Mouse (Mus musculus): Measurements from ENCODE around the gene Ccdc86.

The Ccdc86 gene

DNA sequence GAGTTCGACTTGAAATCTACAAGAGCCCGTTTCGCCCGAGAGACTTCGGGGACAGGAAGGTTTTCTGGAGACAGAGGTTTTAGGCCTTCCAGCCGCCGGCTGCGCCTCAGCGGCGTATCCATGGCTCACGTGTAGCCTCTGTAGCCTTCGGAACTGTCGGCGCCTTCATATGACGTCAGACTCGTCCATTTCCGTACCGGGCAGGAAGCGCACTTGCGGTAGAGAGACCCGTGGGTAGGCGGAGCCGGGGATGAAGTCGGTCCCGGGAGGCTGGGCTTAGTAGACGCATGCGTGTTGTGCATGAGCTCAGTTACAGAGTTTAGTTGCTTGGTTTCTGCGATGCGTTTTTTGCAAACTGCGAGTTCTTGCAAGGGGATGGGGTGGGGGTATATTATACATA is at the start of gene Ccdc86:
Gene Ccdc86 (minus strand): TSS at position 155 of the 400 bp plus-strand sequence.
- peak; percentile 87 to 92 for DNase-seq

DNA sequence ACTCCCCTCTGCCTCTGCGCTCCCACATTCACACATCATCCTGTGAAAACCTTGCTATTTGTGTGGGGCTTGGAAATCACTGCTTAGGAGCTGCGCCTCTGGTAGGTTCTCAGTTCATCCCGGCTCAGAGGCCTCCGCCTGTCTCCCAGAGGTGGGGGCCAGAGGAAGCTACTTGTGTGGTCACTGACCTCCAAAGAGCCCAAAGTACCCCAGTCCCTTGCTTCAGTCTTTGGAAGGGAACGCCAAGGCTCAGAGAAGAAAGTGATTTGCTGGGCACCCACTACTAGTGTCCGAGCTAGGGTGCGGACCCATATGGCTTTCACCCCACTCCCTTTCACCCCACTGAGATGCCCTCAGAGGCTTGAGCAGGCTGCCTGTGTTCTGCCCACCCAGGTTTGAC is 44.1 kb upstream of the Ccdc86 start, which contains the start of gene Ms4a15:
Gene Ms4a15 (minus strand): TSS at position 101 of the 400 bp plus-strand sequence.
- DNase-seq: no peak

DNA sequence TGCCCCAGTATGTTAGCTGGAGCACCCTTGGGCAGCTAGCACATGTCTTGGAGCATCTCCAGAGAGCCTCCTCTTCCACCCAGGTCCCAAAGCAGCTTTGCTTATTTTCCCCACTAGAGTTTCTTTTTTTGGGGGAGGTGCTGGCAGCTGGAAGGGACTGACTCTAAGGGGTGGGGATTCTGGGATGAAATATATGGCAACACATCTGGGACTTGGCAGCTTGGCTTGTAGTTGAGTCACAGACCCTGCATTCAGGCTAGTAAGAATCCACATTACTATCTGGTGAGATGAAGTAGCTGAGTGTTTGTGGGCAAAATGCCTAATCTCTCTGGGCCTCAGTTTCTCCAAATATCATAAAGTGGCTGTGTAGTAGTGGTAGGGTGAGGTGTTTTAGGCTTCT is 42.8 kb upstream of the Ccdc86 start:
- no peak for DNase-seq

DNA sequence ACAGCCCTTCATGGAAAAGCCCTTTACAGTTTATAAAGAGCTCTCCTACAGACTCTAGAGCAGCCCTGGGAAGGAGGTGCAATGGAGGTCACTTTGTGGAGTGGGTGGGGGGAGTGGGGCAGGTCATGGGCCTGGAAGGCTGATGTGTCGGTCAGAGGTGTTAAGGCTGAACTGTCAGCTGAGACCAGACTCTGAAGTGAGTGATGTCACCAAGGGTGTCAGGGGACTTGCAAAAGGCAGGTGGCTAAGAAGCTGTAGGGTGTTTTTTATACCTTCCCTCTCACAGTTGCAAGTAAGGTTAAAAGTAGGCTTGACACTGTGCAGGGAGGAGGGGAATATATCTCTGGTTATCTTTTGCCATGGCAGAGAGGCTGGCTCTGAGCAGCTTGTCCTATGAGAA is 41.7 kb upstream of the Ccdc86 start:
- DNase-seq: no peak

DNA sequence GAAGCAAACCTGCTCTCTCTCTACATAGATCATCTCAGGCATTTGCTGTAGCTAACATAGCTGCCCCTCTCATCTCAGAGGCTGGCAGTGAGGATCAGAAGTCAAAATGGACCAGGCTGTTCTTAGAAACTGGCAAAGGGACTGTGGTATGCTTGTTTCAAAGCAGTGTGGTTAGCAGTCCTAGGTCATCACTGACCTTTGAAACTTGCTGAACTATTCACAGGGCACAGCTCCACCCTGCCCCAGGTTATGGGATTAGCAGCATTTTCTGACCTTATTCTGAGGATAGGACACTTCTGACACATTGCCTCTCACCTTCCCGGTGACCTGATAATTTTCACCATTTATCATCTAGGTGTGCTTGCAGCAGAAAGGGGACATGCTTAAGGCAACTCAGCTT is 39.5 kb upstream of the Ccdc86 start:
- DNase-seq: no peak

DNA sequence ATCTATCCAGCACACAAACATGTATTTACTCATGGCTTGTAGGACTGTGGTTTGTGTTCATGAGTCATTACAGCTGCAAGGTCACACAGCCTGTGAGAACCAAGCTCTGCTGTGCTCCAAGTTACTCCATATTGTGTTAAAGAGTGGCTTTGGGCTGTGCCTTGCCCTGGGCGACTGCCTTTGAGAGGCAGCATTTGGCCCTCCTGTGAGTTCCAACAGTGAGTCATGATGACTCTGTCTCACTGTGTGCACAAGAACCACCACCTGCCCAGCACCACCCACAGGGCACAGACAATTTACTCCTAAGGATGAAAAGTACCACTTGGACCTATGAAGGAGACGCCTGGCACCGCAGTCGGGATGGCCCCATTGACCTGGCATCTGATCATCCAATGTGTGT is 36.8 kb upstream of the Ccdc86 start:
- DNase-seq: no peak

DNA sequence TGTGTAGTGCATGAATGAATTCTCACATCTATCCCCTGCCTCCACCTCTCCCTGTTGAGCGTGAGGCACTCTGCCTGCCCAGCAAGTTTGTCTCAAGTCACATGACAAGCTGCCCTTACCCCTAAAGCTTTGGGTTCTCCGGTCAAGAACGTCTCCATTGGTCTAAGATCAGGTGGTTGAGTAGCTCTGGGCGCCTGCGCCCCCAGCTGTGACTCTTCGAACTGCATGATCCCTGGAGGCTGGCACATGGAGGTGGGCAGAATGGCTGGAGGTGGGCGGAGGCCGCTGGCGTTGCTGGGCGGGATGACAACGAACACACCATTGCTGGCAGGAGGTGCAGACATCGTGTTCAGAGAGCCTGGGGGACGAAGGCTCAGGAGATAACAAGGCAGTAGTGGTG is 35.5 kb upstream of the Ccdc86 start:
- DNase-seq: no peak

DNA sequence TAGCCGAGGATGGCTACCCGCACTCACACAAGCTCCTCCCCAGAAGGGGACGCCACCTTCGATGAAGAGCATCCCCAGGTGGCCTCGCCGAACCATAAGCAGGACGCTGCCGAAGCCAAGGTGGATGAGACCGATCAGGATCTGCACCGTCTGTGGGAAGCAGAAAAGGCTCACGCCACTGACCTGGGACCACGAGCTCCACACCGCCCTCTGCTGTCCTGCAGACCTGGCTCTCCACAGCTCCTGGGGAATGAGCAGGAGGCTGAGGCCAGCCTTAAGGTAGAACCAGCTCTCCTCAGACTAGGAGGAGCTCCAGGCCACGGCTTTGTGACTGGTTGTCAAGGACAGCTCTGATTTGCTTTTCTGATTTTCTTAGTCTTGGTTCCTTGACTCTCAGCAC is 34.1 kb upstream of the Ccdc86 start:
- DNase-seq: no peak

DNA sequence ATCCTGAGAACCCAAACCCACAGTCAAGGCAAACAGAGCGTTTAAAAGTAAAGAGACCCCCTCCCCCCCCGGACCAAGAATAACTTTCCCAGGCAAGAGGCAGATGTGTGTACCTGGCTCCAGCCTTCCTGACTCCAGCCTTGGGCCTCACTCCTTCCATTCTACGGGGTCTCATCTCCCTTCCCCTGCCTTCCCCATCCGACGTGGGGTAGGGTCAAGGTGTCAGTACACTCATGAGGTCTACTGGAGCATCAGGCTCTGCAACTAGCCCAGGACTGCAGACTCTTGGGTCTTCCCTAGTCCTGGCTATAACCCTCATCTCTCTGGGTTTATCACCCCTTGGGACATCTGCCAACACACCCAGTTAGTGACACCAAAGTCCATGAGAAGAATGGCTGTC is 31.1 kb upstream of the Ccdc86 start:
- no peak for DNase-seq

DNA sequence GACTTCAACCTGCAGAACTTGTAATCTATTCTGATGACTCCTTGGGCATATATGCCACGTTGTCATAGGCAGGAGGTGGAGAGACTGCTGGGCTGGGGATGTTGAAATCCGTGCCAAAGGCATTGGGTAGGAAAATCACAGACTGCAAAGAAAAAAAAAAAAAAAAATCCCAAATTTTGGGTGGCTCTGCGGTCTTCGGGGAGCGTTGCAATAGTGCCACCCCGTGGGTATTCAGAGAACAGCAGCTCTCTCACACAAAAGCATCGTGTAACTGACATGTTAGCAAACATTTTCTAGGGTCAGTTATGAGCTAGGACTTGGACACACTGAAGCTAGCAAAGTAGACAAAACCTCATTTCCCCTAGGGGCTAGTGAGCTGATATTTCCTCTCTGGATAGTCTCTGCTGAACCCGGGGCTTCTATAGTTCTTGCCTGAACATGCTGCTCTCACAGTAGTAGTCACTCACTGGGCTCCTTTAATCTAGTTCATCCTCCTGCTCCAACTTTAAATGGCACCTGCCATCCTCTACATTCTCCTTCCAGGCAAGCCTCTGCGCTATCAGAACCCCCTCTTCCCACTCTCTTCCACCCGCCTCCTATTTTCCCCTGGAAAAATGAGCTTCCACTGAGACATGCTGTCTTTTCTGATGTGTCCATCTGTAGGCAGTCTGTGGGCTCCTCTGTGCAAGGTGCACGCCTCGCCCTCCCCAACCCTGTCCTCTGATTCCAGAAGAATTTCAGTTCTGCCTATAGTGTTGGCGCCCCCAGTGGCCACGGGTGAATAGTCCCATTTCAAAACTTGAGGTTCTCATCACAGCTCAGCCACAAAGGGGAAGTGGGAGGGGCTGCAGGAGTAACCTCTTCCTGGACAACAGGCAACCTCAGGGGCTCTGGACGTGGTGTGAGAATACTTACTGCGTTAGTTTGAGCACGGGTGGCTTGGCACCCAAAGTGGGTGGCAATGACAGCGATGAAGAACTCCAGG is 30.4 kb upstream of the Ccdc86 start:
- peak; percentile 80 to 87 for DNase-seq

DNA sequence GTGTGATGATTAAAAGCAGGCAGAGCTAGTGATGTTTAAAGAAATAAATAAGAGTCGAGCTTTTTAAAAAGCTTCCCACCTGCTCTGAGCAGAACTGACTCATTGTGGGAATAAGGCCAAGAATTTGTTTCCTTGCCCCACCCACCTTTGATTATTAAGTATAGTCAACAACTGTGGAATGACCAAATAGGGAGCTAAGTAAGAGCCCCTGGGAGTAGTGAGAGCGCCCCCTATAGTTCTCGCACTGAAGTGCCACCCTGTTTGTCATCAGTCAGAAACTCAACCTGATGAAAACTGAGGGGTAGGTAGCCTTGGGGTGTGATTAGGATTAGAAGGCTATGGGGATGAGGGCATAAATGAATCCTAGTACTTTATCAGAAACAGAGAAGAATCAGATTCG is 27.3 kb upstream of the Ccdc86 start:
- no peak for DNase-seq

DNA sequence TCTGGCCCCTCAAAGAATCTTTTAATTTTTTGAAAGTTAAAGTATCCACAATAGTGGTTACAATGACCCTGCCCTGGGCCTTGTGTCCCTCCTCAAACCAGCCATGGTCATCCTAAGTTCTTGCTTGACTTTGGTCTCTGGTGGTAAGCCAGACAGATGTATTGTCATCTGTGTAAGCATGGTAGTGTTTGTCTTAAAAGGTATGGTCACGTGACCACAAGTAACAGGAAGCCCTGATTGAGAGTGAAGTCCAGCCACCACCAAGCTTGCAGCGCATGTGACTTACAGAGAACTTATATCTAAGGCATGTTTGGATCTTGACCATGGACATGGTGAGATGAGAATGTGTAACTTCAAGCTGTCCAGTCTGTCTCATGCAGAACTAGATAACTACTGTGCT is 26.1 kb upstream of the Ccdc86 start:
- DNase-seq: no peak

DNA sequence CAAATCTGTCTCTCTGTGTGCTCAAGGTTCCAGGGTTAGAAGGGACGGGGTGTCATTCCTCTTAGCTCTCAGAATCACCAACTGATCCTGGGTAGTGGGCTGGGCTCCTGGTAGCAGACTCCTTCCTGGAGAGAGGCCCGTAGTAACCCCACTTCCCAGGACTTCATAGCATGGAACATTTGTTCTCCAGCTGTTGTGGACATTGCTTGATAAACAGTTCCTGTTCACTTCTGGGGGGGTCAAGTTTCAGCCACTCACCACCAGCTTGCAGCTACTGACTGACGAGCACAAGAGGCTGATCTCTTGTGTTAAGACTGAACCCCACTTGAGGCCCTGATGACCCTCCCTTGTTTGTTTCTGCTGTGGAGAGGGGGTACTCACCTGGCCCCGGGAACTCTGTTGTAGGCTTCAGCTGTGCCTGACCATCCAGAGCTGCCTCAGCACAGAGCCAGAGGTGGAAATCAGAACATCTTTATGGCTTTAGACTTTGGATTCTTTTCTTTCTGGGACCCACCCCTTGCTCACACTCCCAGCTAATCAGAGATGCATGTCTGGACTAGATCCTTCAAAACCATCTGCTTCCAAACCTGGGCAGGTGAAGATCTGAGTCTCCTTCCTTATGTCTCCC is 25.3 kb upstream of the Ccdc86 start, which contains the start of gene Ms4a10:
Gene Ms4a10 (minus strand): TSS at position 433 of the 628 bp plus-strand sequence.
- no peak for DNase-seq

DNA sequence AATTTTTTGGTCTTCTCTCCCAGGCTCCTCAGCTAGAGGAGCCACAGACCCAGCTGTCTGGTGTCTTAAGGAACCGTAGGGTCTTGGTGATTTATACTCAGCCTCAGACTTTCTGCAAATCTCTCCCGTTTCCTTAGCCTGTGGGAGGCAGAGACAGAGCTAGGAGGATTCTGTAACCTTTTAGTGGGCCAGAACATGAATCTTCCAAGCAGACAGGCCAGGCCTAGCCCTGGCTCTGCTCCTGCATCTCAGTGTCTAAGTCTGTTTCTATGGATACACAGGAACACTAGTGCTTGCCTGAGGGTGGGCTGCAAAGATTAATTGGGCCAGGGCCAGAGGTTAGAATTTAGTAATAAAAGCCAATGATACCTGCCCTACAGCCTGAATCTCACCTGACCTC is 24.1 kb upstream of the Ccdc86 start:
- DNase-seq: no peak

DNA sequence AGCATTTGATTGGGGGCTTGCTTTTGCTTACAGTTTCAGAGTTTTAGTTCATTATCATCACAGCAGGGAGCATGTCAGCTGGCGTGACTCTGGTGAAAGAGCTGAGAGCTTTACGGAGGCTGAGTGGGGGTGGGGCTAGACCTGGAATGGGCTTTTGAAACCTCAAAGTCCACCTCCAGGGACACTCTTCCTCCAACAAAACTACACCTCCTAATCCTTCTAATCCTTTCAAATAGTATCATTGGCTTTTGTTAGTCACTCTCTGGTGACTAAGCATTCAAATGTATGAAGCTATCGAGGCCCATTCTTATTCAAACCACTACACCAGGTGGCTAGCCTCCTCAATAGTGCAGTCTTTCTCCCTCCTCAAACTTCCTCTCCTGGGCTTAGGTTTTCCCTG is 23.6 kb upstream of the Ccdc86 start:
- DNase-seq: no peak

DNA sequence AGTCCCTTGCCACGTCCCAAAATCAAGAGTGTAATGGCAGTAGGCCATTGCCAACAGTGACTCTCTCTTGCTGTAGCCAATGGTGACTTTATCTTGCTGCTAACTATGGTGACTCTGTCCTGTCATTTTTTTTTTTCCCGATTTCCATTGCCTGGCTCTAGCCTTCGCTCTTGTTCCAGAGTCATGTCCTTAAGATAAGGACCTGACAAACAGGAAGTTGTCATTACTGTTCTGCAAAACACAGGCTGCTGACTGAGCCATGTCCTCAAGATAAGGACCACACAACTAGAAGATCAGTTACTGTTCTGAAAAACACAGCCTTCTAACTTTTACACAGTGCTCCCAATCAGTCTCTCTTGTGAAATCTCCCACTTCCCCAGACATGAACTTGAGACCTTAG is 21.4 kb upstream of the Ccdc86 start:
- DNase-seq: no peak

DNA sequence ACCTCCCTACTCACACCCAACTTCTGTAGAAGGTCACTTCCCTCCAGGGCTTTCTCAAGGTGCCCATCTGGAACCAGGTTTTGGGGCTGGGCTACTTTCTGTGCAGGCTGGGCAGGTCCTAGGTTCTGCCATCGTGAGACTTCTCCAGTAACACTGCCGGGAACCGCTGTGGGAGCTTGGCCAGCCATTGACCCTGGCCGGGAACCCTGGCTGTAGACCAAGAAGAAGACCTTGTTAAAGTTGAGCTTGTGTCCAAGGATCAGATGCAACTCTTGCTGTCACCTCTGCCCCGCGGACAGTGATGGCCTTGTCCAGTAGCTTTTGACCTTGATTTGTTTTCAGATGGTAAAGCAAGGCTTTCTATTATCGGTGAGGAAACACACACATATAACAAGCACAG is 19.5 kb upstream of the Ccdc86 start:
- no peak for DNase-seq

DNA sequence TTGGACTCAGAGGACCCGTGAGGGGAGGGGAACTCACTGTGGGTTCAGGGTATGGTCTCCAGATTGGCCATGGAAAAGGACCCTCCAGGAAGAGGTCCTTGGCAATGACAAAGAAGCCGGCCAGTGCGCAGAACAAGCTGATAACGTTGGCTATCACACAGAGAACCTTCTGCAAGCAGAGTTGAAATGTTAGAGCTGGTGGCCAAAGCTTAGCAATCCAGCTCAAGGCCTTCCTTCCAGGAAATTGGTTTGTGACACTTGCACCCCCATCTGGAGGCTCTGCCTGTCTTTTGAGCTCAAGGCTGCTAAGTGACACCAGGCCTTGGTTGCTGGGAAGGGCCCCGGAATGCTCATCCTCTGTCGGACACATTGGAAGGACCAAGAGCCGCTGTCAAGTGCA is 16.7 kb upstream of the Ccdc86 start:
- no peak for DNase-seq

DNA sequence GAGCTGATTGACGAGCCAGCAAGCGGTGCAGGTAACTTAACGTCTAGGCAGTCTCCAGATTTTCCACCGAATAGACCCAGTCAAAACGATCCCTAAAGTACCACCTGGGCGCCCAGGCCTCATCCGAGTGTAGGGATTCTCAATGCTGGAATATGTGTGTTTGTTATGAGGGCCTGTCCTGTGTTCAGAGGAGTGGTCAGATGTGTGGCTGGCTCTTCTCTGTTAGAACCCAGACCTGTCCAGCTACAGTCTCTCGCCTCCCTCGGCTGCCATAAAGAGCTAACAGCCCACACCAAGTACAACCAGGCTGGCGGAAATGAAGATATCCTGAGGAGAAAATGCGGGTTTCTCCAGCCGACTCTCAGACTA is 10.9 kb upstream of the Ccdc86 start:
- no peak for DNase-seq

DNA sequence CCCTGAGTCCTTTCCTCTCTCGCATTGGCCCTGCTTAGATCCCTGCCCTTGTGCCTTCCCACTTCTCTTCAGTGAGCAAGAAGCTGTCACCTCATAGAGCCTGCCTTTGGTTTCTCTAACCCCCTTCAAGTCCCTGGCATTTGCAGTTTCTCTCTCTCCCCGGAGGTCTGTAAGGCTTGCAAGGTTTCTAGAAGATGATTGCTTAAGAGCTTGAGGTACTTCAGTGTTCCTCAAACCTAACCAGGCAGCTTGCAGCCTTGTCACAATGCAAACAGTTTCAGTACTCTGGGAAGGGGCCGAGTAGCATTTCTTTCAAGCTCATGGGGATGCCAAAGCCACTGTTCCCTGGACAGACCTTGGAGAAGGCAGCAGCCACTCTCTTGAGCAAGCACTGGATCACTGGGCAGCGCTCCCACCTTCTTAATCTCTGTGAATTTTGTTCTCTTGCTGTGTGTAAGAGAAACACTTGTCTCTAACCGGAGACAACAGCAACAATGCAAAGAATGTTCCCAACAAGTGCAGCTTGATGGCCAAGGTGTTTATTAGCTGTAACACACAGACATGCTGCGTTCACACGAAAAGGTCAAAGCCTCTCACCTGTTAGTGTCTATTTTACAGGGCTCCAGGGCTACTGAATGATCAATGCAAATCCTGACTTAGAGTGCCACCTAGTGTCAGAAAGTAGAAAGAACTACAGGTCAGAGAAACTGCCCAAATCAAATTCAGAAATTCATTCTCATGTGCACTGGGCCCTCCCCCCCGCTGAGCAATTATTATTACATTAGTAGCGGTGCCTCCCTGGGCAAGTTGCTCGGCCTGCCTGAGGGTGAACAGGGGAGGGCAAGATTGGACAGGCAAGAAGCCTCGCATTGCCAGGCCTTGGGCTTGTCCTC is 10.3 kb upstream of the Ccdc86 start:
- no peak for DNase-seq

DNA sequence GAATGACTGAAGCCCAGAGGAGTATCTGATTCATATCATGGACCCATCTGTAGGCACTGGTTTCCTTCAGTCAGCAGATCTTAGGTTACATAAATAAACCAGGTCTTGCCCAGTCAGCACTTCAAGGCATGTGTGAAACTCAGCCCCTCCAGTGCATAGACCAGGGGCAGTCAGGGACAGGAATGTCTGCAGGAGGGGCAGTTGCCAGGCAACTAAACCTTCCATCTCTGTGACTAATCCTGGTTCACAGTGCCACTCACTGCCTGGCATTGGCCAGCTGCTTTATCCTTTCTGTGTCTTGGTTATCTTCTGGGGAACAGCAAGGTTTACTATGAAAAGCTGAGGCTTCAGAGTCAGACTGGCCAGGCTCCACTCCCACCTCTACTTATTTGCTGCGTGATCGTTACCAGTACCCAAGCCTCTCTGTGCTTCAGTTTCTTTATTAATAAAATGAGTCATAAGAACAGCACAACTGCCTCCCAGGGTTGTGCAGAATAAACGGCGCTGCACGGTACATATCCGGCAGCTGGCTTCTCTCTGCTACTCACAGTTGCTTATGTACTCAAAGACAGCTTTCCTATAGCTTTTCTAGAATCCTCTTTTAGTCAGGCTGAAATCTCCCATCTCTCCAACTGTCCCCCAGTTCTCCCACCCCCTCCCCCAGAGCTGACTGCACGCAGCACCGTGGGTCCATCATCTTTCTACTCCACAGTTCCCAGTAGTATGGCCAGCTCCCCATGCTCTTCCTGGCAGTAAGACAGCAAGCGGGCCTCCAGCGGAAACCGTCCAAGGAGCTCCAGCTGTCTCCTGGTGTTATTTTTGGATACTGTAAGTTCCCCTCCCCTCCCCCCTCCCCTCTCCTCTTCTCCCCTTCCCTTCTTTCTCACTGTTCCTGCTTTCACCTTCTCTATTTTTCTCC is 3.2 kb upstream of the Ccdc86 start:
- no peak for DNase-seq

DNA sequence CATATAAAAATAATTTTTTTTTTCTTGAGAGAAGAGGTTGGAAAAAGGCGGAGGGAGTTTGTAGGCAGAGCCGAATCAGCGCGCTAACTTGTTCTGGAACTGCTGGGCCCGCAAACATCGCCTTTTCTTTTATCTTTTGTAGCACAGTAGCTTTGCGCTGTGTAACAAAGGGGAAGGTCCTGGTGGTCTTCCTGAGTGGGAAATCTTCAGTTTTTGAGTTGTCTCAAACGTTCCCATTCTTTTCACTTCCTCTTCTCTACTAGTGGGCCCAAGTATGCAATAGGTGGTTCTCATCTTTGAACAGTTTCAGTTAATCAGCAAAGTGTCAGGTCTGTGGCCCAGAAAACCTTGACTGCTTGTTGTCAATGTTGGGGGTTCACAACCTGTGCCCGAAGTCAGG is 492 bp upstream of the Ccdc86 start:
- DNase-seq: no peak

Measured in thymus, adult 18-20 months (tissue).